Mouse (Mus musculus): Measurements from ENCODE around the gene Ncam2.

GRCm38 (mm10) chr16:81437091-81437867 lies 236.8 kb downstream of the Ncam2 start:
- no peak for TF ChIP-seq POLR2A (IDR thresholded peaks at IDR 0.05; ENCODE audit: insufficient read length, low read depth)
- no peak for TF ChIP-seq REST (IDR thresholded peaks at IDR 0.05; ENCODE audit: insufficient read depth, insufficient read length)
- TF ChIP-seq E2F4 (IDR thresholded peaks at IDR 0.05; ENCODE audit: insufficient read depth), result no peak
- TF ChIP-seq POLR2AphosphoS2 (IDR thresholded peaks at IDR 0.05; ENCODE audit: insufficient read length, low read depth), result no peak
- no peak for TF ChIP-seq MAX (IDR thresholded peaks at IDR 0.05; ENCODE audit: low read depth)
- TF ChIP-seq USF1 (IDR thresholded peaks at IDR 0.05; ENCODE audit: low read depth), result no peak
- no peak for TF ChIP-seq MYOG (IDR thresholded peaks at IDR 0.05; ENCODE audit: control insufficient read depth in 1 of 3, insufficient read depth in 1 of 3, insufficient read length in 2 of 3, low read depth in 2 of 3)
- TF ChIP-seq CEBPB (IDR thresholded peaks at IDR 0.05; ENCODE audit: insufficient read depth, poor library complexity, severe bottlenecking), result no peak
- no peak for TF ChIP-seq TCF12 (IDR thresholded peaks at IDR 0.05; ENCODE audit: insufficient read depth, poor library complexity, severe bottlenecking)
- no peak for TF ChIP-seq MYOD1 (IDR thresholded peaks at IDR 0.05; ENCODE audit: control insufficient read depth in 1 of 3, insufficient read length in 2 of 3, low read depth in 2 of 3)
- TF ChIP-seq SRF (IDR thresholded peaks at IDR 0.05; ENCODE audit: control insufficient read depth, insufficient read length, low read depth), result no peak
